Mouse (Mus musculus) retina, postnatal 1 day (tissue): ENCODE results near the gene Rab24.

Experiments
- DNase-seq: peaks from one replicate; pipeline ENCODE4 v3.0.0-alpha.2; 2012

The Rab24 gene

DNA sequence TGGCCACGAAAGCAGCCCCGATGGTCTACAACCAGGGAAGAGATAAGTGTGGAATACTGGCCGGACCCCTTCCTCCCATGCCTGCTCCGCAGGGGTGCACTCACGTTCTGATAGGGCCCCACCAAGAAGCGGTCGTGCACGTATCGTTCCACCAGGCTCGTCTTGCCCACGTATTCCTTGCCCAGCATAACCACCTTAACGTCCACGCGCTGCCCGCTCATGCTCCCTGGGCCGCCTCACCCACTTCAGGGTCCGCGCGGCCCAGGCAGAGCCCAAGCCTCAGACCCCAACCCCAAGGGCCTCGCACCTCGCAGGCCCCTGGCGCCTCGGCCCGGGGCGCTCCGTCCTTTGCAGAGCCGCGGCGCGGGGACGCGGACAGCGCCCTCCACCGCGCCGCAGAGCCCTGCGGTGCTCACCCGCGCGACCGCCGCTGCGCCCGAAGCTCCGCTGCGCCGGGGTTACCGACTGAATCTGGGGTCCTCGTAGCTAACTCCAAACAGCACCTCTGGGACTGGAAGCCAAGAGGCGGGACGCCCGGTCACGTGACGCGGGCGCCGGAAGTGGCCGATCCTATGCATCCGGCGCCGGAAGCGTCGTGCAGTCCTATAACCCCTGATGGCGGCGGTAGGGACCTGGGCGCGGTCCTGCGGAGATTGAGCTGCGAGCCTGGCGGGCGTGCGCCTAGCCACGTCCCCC is at the start of gene Rab24:
Rab24 (minus strand) TSS at position 513 of the 696 bp plus-strand sequence.
- DNase-seq = peak; percentile 92

DNA sequence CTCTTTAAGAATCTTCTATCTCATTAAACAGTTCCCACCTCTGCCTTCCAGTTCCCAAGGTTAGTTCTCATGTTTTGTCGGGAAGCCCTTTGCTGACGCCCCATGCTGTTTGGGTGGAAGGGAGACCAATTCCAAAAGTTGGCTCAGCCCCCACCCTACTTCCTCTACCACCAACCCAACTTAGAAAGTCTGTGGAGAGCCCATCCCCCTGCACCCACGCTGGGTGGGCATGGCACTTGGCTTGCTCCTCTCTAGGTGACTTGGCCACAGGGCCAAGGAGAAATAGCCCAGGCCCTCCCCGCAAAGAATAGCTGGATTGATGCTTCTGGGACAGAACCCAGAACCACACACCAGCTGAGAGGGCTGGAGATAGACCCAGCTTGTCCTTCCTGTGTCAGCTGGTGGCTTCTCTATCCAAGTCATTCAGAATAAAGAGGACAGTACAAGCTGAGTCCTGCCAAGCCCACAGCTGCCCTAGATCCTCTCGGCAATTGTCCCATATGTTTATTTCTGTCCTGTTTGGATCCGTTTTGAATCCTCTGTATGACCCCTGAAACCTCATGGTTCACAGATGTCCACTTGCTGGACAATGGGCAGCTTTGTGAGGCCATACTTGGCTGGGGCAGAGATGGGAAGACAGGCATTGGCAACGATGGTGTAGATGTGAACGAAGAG is 49.4 kb upstream of the Rab24 start:
- DNase-seq = peak; percentile 43

DNA sequence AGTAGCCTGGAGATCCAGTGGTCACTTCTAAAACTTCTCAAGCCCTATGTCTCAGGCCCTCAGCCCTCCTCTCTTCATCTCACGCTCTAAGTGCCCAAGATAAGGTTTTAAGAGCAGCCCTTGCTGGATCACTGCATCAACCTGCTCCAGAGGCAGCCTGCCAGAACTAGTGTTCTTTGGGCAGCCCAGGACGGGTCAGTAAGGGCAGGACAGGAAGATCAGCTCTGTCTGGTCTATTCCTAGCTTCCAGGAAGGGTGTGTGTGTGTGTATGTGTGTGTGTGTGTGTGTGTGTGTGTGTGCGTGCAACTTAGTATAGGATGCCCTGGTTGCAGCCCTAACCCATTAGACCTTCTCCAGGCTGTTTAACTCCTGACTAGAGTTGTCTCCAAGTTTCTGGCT is 48.5 kb upstream of the Rab24 start:
- no peak for DNase-seq

DNA sequence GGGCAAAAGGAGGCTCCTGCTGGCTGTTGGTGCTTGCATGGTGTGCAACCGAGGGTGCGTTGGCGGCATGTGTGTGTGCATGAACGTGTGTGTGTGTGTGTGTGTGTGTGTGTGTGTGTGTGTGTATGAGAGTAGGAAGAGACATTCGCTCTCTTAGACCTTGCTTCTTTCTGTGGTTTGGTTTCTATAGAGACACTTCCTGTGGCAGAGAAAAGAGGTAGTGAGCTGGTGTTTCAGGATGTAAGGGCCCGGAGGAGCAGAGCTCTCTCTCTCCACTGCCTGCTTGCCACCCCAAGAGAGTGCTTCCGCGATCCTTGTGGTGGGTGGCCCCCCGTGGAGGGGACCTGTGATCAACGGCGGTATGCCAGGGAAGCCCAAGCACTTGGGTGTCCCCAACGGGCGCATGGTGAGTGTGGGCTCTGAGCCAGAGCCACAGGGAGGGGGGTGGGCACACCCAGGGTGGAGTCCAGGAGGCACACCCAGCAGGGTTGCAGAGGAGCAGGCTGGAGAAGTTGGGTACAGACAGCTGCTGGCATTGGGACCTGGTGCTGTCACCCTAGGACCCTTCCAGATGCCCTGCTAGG is 47.9 kb upstream of the Rab24 start, which contains the start of gene Rgs14:
Rgs14 (plus strand) TSS at position 202 of the 584 bp plus-strand sequence.
- DNase-seq = no peak

DNA sequence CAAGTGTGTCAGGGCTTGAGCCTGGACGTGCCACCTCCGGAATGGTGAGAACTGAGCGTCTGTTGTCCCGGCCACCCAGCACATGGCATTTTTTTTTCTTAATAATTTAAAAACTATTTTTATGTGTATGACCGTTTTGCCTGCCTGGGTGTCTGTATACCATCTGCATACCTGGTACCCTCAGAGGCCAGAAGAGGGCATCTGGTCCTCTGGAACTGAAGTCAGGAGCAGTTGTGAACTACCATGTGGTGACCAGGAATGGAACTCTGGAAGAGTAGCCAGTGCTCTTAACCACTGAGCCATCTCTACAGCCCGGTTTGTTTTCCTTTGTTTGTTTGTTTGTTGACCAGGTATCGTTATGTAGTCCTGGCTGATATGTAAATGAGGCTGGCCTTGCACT is 46.7 kb upstream of the Rab24 start:
- DNase-seq = no peak

DNA sequence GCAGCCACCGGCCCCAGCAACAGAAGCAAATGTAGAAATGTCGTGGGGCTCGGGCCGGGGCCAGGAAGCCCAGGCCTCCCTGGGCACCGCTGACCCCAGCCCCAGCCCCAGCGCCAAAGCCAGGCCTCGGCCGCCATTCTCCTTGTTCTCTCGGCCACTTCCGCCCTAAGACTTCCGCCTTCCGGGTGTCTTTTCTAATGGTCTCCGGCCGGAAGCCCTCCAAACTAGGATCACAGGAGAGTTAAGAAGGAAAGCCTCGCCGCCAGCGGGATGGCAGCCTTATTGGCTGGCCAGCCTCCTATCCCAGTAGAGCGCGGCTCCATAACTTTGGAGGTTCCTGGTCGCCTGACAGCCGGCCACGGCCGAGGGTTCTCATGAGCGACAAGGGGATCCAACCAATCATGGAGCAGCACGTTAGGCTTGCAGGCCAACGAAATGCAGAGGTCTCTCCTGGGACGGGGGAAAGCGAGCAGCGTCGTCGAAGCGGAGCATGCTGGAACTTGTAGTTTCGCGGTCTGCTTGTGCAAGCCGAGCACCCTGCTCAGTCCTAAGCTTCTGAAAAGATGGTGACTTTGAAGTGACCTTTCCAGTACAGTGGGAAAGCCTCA is 40.8 kb upstream of the Rab24 start, which contains the start of gene Lman2:
Lman2 (minus strand) TSS at position 331 of the 608 bp plus-strand sequence.
- peak; percentile 99 for DNase-seq

DNA sequence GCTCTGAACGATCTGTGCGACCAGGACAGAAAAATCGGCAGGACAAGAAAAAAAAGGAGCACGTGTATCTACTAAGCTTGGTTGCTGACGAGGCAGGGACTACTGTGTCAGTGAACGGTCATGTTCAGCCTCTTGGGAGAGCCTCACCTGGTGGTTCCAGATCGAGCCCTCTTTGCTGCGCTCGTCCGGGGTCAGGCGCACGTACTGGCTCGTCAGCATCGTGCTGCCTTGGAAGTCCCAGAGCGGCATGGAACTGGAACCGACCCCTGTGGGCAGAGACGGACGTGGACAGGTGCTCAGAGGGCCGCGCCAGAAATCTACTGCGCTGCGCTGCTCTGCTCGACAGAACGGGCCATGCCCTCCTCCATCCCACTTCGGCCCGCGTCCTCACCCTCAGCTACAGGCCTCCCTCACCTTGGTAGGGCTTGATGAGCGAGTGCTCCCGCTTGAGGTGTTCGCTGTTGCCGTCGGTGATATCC is 40.3 kb upstream of the Rab24 start:
- DNase-seq = no peak

DNA sequence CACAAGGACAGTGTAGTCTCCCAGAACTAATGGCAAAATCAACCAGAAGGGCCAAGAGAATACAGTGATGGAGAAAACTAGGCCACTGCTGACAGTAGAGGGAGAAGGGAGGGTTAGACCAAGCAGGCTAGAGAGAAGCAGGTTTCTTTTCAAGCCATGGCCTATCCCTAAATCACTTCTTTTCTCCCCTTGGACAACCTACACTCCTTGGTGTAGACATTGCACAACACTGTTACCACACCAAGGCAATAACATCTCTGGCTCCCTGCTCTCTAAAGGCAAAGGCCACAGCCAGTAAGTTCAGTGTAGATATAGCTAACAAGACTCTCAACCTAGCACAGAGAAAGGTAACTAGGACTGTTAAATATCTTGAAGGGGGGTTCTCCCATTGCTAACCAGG is 39.4 kb upstream of the Rab24 start:
- DNase-seq = no peak

DNA sequence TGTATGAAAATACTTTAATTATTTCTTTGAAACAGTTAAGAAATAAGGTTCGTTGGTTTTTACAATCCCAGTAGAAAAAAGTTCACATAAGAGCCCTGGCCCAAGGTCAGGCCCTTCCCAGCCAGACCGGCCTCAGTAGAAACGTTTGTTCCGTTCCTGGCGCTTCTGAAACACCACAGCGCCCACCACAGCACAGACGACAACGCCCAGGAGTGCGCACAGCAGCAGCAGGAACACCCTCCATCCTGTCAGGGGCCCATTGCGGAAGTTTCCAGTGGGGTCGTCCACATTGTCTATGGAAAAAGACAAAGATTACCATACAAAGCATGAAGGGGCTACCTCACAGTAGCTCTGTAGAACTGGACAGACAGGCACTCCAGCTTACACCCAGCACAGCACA is 25.0 kb upstream of the Rab24 start:
- DNase-seq = no peak

DNA sequence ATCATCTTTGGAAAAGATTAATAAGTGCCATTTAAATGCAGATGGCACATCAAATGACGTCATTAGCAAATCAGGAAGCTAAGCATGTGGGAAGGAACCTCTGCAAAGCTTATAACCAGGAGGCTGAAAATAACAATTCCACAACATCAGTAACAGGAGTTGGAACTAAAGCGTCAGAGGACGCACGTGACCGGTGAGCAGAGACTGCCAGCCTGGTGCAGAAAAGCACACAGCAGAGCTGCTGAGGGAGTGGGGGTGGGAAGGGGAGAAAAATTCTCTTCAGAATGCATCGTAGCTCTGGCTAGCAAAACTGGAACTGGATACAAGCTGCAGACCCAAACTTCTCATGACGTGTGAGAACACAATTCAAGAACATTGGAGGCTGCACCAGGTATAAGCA is 22.5 kb upstream of the Rab24 start:
- DNase-seq = no peak

DNA sequence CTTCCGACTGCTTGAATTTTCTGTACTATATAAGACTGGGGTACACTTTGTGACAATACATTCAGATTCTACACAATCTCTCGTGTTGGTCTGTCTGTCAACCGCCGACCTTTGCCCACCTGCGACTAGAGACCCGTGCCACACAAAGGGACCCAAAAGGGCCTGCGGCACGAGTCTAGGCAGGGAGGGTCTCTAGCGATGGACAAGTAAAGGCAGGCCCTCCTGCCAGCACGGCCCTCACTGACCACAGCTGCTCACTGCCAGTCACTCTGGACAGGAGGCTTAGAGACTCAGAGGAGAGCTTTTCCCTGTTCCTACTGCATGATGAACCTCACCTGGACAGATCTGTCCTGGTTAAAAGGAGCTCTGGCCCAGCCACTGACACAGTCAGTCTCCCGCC is 20.7 kb upstream of the Rab24 start:
- no peak for DNase-seq

DNA sequence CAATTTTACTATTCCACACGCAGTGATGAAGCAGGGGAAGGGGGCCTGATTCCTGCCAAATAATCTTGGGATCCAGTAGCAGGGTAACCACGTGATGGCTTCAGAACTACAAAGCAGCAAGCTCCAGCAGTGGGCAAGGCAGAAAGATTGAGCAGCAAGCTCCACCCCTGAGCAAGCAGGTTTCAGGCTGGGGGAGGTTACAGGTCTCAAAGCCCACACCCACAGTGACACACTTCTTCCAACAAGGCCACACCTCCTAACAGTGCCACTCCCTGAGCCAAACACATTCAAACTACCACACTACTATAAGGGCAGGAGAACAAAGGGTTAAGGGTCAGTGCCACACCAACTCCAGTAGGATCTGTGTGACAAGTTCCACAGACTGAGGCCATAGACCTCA is 17.5 kb upstream of the Rab24 start:
- DNase-seq = no peak

DNA sequence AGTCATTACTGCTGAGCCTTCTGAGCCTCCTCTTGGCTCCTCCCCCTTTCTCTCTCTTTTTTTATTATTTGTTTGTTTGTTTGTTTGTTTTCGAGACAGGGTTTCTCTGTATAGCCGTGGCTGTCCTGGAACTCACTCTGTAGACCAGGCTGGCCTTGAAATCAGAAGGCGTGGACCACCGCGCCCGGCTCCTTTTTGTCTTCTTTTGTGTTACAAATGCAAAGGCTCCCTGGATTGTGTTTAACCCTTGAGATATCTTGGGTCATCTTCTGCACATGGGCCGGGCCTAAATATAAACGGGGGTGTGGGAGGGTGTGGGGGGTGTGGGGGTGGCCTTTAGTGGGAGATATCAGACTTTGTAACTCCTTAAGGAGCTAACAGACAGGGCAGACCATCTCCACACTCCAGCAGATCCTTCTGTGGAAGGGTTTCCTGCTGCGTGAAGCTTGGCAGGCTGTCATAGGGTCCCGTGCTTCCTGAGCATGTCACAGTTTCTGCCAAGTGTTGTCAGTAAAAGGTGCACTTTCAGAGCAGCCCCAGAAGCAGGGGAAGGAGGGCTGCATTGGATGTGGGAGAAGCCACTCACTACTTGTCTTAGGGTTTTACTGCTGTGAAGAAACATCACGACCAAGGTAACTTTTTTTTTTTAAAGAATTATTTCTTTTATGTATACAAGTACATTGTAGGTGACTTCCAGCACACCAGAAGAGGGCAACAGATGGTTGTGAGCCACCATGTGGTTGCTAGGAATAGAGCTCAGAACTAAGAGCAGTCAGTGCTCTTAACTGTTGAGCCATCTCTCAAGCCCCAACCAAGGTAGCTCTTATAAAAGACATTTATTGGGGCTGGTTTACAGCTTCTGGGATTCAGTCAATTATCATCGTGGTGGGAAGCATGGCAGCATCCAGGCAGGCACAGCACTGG is 16.6 kb upstream of the Rab24 start:
- DNase-seq = no peak

DNA sequence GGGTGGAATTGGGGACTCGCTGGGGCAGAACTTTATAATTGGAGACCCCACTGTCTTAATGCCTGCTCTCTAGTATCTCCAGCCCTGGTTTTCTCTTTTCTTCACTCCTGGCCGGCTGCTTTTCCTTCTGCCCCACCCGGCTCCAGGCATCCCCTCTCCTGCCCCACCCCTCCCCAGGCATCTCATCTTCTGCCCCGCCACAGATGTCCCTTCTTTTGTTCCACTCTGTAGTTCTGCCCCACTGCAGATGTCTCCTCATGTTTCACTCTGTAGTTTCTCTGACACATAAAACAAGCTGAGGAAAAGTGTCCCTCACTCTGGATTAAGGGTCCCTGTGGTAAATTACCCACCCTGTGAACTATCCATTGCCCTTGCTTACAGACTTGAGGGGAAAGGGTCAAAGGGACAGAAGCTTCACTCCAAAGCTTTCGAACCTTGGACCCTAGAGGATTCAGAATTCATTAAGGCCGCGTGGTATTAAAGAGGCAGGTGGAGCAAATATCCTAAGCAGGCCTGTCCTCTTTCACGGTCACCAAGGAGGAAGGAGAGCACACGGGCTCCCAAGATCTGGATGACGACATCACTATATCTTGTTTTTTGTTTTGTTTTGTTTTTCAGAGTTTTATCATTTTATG is 15.7 kb upstream of the Rab24 start:
- no peak for DNase-seq

DNA sequence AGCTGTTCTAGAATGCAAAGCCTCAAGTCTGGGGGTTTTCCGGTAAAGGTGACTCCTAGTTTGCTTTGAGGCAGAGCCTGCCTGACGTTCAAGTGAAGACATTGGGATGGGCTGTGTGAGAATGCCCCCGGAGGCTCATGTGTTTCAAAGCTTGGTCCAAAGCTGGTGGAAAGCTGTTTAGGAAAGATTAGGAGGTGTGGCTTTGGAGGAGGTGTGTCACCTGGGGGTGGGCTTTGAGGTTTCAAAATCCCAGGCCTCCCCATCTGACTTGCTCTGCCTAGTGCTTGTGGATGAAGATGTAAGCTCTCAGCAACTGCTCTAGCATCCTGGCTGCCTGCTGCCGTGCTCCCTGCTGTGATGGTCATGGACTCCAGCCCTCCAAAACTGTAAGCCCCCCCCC is 14.0 kb upstream of the Rab24 start:
- DNase-seq = no peak

DNA sequence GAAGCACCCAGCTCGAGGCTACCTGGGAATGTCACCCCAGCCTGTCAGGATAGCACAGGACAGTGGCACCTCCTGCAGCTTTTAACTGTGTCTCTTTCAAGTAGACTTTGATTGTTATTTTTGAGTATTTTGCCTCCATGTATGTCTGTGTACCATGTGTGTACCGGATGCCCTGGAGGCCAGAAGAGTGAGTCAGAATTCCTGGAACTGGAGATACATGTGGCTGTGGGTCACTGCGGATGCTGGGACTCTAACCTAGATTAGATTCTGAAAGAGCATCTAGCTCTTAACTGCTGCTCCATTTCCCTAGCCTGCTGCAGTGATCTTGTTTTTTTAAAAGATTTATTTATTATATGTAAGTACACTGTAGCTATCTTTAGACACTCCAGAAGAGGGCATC is 10.6 kb upstream of the Rab24 start:
- DNase-seq = no peak

DNA sequence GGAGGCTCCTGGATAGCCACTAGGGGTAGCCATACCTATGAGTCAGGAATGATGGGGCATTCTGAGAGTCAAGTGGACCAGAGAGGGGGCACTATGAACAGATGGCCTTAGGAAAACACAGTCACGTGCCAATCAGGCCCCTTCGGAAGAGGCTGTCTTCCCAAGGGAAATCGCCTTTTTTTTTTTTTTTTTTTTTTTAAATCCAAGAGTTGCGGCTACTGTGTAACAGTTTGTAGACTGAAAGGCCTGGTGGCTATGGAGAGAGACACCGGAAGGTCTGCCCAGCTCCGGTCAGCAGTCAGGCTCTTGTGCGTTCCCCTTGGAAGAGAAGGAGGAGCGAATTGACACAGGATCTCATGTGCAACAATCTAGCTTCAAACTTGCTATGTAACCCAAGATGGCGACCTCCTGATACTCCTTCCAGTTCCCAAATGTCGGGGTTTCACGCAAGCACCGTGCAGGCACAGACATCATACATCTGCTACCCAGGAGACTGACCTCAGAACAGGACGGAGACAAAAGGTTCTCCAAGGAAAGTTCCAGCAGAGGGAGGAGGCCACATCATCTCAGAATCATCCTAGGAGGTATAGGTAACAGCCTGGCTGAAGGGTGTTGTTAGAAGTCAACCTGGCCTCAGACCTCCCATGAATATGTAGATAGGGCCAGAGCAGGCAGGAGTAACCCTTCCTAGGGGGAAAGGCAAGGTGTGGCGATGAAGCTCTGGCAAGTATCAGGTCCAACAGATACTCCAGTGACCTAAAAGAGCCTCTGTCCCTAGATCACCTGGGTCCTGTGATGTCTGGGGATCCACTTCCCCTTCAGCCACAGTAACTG is 9.0 kb upstream of the Rab24 start:
- DNase-seq = no peak

DNA sequence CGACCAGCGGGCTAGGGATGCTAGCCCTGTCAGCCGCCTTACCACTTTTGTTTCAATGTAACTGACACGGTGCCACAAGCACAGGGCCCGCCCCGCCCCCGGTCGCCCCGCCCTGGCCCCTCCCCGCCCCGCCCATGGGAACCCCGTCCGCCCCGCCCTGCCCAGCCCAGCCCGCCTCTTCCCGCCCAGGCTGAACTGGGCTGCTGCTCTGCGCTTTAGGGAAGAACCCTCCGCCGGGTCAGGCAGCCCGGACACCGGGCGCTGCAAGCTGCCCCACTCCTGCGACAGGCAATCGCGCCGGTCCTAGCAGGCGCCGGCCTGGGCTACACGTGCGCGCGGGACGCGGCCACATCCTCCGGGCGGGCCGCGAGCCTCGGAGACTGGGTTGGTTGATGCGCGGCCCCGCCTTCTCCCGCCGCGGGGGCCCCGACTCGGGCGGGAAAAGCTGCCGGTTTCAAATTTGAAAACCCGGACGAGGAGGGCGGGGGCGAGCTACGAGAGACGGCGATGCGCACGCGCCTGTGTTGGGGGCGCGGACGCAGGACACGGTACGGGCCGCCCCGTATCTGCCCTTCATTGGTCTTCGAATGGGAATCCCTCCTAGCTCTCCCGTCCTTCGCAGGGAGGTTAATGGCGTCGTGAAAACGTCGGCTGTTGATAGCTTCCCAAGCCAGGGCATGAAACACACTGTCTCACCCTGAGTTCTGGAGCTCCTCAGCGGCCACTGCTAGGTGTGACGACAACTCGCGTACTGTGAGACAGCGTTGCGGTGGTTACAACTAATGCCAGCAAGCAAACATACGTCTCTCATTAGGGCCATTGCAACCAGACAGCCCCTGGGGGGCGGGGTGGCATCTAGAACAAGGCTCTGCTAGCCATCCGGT is 8.2 kb upstream of the Rab24 start, which contains the start of gene Mxd3:
Mxd3 (minus strand) TSS at position 141 of the 884 bp plus-strand sequence.
- peak; percentile 93 for DNase-seq

DNA sequence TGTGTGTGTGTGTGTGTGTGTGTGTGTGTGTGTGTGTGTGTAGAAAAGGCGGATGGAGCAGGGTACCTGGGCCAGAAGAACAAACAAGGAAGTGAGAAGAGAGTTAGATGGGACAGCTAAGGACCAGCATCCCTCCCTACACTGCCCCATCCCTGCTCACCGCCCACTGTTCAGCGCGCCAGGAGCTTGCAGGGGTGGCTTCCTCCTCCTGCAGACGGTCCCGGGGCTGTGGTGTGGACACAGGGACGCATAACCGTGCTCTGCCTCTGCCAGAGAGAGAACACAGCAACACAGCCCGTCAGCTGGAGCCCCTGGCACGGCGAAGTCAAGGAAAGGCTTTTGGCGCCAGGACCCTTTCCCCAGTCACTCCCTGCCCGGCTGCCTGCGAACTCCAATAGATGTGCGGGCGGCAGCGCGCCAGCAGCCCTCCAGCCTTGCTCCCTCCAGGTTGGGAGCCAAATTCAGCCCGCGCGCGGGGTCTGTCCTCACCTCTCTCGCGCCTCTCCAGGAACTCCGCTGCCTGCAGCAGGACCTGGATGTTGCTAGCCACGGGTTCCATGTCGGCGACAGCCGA is 7.5 kb upstream of the Rab24 start:
- DNase-seq = no peak

DNA sequence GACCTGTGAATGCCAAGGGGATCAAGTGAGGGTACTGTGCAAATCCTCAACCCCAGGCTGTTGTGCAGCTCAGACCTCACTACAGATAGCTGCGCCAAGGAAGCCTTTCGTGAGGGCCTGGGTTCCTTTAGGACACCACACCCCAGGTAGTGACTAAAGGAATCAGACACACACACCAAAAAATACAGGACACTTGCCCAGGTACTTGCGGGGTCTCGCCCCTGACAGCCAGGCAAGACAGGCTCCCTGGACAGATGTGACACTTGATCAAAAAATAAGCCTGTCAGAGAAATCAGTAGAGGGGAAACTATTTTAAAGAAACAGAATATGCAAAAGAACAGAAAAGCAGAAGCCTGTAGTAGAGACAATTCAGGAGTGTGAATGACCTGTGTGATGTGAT is 6.9 kb upstream of the Rab24 start:
- no peak for DNase-seq
